Mouse (Mus musculus) cerebellum, adult 11 months (tissue): Measurements from ENCODE around the gene Pax4.
A peak's percentile ranks its signal among the peaks of the same experiment; 100 is the strongest.

Source experiments
- DNase-seq: peaks from one replicate; pipeline ENCODE4 v3.0.0; 2022

The Pax4 gene

DNA sequence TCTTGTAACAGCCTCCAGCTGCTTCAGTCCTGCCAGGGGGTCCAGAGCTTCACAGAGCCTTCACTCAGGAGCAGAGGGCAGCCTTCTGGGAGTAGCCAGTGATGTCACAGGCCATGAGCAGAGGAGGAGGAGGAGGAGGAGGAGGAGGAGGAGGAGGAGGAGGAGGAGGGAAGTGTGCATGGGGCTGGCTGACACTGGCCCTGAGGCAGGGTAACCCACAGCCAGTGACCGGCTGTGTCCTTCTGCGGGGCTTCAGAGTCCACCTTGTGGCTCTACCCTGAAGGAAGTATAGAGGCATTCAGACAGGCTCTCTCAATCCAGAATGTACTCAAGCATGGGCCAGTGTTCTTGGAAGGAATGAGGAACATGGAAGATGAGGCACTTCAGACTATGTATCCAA is at the start of gene Pax4:
Gene Pax4 (minus strand): TSS at position 101 of the 400 bp plus-strand sequence.
- DNase-seq, result no peak

DNA sequence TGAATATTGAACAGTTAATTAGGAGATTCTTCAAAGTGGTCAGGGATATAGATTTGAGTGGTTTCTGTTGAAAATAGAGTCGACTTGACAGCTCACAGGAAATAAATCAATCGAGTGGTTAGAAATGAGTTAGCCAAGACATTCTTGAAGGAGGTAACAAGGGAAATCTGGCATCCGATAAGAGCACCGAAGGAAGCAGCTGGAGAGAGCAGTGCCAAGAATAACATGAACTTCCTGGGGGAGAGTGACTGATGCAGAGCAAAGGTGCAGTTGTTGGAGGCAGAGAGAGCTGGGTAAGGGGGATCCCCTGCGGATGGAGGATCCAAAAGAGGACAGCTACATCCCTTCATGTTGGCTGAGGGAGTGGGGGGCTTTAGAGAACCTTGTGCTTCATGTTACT is 48.7 kb upstream of the Pax4 start:
- no peak for DNase-seq

DNA sequence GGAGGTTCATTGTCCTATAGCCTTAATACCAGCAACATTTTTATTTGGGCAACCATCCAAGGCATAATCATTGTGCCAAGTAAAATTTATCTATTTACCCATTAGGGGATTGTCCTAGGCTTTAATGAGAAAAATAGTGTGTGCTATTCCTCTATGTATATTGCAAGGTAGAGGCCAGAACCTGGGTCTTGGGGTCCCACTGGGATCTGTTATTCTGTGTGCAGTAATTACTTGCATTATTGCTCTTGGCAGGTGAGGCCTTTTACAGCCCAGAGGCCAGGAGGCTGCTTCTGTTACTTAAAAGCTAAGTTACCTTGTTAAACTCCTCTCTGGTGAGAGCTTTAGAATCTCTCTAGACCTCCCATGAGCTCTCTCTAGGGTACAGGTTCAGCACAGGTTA is 42.0 kb upstream of the Pax4 start:
- no peak for DNase-seq

DNA sequence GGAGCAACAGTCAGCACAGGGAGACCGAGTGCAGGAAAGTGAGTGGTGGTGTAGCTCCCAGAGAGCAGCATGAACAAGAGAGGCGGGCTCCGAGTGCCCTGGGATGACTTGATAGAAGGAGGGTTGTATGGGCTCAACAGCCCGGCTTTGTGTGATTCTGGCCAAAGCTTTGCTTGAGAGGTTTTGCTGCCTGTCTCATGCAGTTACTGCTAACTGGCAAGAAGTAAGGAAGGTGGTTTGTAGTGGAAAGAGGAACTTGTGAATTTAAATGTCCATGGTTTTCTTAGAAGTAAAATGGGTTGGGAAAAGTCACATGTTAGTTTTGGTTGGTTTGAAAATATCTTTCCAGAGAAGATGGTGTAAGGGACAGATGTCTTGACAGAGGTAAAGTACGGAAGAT is 41.5 kb upstream of the Pax4 start:
- DNase-seq, result no peak

DNA sequence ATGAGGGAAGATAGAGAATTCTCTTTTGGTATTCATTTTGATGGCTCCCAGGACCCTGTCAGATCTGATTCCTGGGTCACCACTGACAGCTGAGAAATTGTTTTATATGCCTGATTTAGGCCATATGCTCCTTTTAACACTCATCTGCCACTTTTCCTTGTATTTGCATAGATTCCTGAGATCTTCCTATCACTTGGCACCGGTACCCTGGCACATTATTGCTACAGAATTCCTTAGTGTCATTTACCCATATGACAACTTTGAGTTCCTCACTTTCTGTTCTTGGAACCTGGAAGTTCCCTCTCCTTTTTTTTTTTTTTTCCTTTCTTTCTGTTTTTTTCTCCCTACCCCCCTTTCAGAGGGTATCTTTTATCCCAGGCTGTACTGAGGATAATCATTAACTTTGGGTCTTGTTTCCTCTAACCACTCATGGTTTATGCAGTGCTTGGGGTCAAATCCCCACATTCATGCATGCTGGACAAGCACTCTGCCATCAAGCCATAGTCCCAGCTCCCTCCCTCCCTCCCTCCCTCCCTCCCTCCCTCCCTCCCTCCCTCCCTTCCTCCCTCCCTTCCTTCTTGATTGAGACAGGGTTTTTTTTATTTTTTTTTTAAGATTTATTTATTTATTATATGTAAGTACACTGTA is 39.2 kb upstream of the Pax4 start:
- DNase-seq, result no peak

GRCm38 (mm10) chr6:28486905-28487304 is 37.8 kb upstream of the Pax4 start:
- no peak for DNase-seq

DNA sequence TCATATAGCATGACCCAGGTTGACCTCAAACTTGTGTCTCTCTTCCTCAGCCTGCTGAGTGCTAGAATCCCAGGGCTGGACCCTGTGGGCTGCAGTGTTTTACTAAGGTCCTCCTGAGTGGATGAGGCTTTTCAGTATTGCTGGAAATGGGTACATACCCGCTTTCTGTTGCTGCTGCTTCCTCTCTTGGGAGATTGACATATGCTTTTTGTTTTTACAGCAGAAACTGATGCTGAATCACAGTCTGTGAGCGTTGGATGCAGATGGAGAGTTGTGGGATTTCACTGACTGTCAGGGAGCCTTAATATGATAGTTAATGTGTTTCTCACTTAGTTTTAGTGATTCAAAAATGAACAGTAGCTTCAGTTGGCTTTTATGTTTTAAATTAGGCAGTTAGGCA is 37.3 kb upstream of the Pax4 start:
- no peak for DNase-seq

GRCm38 (mm10) chr6:28486008-28486407 is 36.9 kb upstream of the Pax4 start:
- DNase-seq, result no peak

GRCm38 (mm10) chr6:28482711-28483315 is 33.7 kb upstream of the Pax4 start:
- DNase-seq, result no peak

GRCm38 (mm10) chr6:28480752-28481492 is 31.8 kb upstream of the Pax4 start:
- no peak for DNase-seq

GRCm38 (mm10) chr6:28479865-28480751 is 31.0 kb upstream of the Pax4 start:
- peak; percentile 98 for DNase-seq

DNA sequence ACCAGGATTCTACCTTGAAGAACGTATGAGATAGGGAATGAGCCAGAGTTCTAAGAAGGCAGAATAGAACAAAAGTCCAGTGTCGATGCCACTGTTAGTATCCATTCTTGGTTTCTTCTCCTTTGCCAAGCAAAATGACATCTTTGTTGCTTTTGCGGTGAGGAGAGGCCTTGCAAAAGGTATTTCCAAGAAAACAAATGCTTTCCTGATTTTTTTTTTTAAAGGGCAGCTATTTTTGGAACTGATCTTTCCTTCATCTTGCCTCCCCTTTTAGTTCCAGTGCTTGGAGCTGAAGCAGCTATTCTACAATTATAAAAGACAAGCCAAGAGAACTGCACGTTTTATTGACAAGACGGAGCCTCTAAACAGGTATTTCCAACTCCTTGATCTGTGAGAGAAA is 25.7 kb upstream of the Pax4 start, which contains the start of gene Snd1:
Gene Snd1 (plus strand): TSS at position 301 of the 400 bp plus-strand sequence.
- no peak for DNase-seq

- DNase-seq, result no peak
These were observed 25.1 kb upstream of the Pax4 start for GRCm38 (mm10) chr6:28474211-28474610.

DNA sequence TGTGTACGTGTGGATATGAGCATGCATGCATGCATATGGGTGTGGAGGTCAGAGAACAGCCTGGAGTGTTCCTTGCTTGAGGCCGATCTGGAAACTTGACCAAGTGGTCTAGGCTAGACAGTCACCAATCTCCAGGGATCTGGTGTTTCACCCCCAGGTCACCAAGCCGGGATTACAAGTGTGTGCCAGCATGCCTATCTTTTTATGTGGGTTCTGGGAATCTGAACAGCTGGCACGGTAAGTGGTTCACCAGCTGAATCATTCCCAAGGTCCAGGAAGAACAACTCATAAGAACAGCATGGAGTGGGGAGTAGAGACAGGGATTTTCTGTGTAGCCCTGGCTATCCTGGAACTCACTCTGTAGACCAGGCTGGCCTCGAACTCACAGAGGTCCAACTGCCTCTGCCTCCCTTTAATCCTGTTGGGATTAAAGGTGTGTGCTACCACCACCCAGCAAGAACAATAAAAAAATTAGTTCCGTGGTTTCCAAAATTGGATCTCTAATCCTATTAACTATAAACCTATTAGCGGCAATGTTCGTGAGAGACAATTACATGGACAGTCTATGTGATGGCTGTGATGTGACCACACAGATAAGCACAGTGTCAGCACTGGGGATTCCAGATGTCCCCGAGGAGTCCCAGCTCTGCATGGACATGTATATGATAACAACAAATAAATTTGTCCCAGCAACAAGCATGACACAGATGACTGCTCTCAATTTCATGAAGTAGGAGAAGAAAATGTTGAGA is 22.3 kb upstream of the Pax4 start:
- no peak for DNase-seq

DNA sequence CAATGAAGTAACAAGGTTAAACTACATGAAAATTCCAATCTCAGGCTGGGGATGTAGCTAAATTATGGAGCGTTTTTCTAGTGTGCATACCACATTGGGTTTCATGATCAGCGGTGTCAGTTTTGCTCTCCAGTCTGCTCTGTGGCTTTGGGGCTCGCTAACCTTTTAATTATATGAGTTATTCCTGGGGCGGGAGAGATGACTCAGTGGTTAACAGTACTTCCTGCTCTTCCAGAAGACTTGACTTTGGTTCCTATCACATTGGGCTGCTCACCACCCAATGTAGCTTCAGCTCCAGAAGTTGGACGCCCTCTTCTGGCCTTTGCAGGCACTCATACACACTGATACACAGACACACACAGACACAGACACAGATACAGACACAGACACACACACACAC is 21.5 kb upstream of the Pax4 start:
- DNase-seq, result no peak

DNA sequence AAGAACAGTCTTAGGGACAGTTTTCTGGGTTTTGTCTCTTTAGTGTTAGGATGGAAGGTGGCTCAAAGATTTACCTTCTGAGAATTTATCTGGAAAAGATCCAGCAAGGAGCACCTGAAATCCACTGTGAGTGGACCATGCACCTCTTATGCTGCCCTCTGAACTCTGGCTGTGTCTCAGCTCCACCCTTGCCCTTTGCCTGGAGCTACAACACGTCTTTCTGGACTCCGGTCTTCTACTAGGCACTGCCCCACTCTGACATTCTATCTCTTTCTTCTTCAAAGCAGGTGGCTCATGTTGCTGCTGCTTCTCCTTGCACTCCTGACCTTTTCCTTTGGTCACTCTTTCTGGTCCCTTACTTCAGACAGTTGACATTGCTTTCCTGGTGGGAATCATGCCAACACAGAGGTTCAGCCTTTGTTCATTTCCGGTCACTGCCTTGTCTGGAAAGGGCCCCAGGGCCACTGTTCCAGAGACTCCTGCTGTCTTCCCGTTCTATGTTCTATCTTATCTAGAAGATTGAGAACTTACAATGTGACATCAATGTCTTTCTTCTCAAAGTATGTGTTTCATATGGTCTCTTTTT is 21.0 kb upstream of the Pax4 start:
- no peak for DNase-seq

GRCm38 (mm10) chr6:28464630-28465029 is 15.5 kb upstream of the Pax4 start:
- DNase-seq, result no peak

DNA sequence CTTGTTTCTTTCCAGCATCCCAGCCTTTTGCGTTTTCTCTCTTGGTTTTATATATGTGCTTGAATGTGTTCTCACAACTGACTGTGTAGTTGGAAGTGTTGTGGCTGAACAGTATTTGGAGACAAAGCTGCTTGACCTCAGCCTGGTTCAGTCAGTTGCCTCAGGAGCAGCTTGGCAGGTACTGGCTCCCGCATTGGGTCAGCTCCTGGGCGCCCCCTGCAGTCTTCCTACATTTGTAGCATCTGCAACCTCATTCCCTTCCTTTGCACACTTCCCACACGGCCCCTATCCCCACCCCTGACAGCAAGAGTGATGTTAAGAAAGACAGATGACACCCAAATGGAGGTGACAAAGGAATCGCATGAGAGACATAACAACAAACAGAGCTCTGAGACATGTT is 11.4 kb upstream of the Pax4 start:
- DNase-seq, result peak; percentile 75

DNA sequence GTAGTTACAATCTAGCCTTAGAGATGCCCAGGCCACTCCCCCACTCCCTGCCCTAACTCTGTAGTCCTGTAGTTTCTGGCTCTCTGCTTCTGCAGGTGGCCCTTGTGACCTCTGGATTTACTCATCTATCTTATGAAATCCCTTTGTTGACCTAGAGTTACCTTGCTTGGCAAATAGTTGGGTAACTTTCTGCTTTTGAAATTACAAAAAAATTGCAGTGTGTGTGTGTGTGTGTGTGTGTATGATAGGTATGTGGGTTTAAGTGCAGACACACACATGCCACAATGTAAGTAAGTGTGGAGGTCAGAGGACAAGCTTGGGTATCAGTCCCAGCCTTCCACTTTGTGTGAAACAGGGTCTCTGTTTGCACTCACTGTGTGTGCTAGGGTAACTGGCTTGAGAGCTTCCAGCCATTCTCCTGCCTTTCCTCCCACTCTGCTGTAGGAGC is 10.1 kb upstream of the Pax4 start:
- no peak for DNase-seq

- no peak for DNase-seq
These were observed 1.8 kb upstream of the Pax4 start for GRCm38 (mm10) chr6:28450977-28451376.

GRCm38 (mm10) chr6:28450481-28450880 is 1.3 kb upstream of the Pax4 start:
- DNase-seq, result no peak

GRCm38 (mm10) chr6:28447937-28448336 is 1.2 kb downstream of the Pax4 start:
- DNase-seq, result no peak
